Mouse (Mus musculus): ENCODE measurements around the gene Ppp2r3d. TPM values are rescaled to one million over a fixed set of nuclear protein-coding genes. Genes with fewer than 3 reads are reported as not detected.

Gene Ppp2r3d
- polyA plus RNA-seq, 1 experiment = 78.5 TPM

GRCm38 (mm10) chr9:124442533-124442855, 34.2 kb downstream of the Ppp2r3d start:
- no peaks in the 10 kb centered on the region for H3K79me3 ChIP-seq (ENCODE audit: low read depth)
- TF ChIP-seq MYOG (IDR thresholded peaks at IDR 0.05; ENCODE audit: control insufficient read depth, extremely low read depth, insufficient read length) (no peak), MYOD1 (IDR thresholded peaks at IDR 0.05; ENCODE audit: control insufficient read depth, insufficient read length, low read depth) (no peak), CTCF (IDR thresholded peaks at IDR 0.05; ENCODE audit: control insufficient read depth, insufficient read depth, insufficient read length) (no peak), CEBPB (IDR thresholded peaks at IDR 0.05; ENCODE audit: low read depth) (no peak), FOSL1 (IDR thresholded peaks at IDR 0.05; ENCODE audit: insufficient read depth, low read length, poor library complexity, severe bottlenecking) (no peak), USF1 (IDR thresholded peaks at IDR 0.05; ENCODE audit: low read depth) (no peak), MAX (IDR thresholded peaks at IDR 0.05) (no peak)
- peaks cover 8% of the 10 kb centered on the region for H3K36me3 ChIP-seq (ENCODE audit: control insufficient read depth, insufficient read depth)
- no peak overlapping the region for H3K4me3 ChIP-seq (ENCODE audit: insufficient read depth, poor library complexity, severe bottlenecking)
- no peak overlapping the region for H3ac ChIP-seq (ENCODE audit: control insufficient read depth, insufficient read length, low read depth)
- H3K79me2 ChIP-seq (ENCODE audit: control insufficient read depth, insufficient read depth) = no peaks in the 10 kb centered on the region
- no peaks in the 10 kb centered on the region for H3K27me3 ChIP-seq (ENCODE audit: control insufficient read depth, insufficient read depth, insufficient read length)

- Histone ChIP-seq H3ac (ENCODE audit: control insufficient read depth, insufficient read length, low read depth) (no peak overlapping the region), H3K4me3 (ENCODE audit: insufficient read depth, poor library complexity, severe bottlenecking) (no peak overlapping the region), H3K27me3 (ENCODE audit: control insufficient read depth, insufficient read depth, insufficient read length) (no peaks in the 10 kb centered on the region), H3K79me3 (ENCODE audit: low read depth) (no peaks in the 10 kb centered on the region), H3K36me3 (ENCODE audit: control insufficient read depth, insufficient read depth) (peaks cover 8% of the 10 kb centered on the region), H3K79me2 (ENCODE audit: control insufficient read depth, insufficient read depth) (no peaks in the 10 kb centered on the region)
- no peak for TF ChIP-seq CEBPB (IDR thresholded peaks at IDR 0.05; ENCODE audit: low read depth)
- TF ChIP-seq CTCF (IDR thresholded peaks at IDR 0.05; ENCODE audit: control insufficient read depth, insufficient read depth, insufficient read length) = no peak
- TF ChIP-seq MAX (IDR thresholded peaks at IDR 0.05) = no peak
These were observed 34.8 kb downstream of the Ppp2r3d start for GRCm38 (mm10) chr9:124441681-124442532.

- H3K79me2 ChIP-seq (ENCODE audit: control insufficient read depth, insufficient read depth) = no peaks in the 10 kb centered on the region
- no peaks in the 10 kb centered on the region for H3K79me3 ChIP-seq (ENCODE audit: low read depth)
- peaks cover 8% of the 10 kb centered on the region for H3K36me3 ChIP-seq (ENCODE audit: control insufficient read depth, insufficient read depth)
- no peak overlapping the region for H3ac ChIP-seq (ENCODE audit: control insufficient read depth, insufficient read length, low read depth)
- H3K4me3 ChIP-seq (ENCODE audit: insufficient read depth, poor library complexity, severe bottlenecking) = no peak overlapping the region
- H3K27me3 ChIP-seq (ENCODE audit: control insufficient read depth, insufficient read depth, insufficient read length) = no peaks in the 10 kb centered on the region
- TF ChIP-seq FOSL1 (IDR thresholded peaks at IDR 0.05; ENCODE audit: insufficient read depth, low read length, poor library complexity, severe bottlenecking) (no peak), MAX (IDR thresholded peaks at IDR 0.05) (no peak), CEBPB (IDR thresholded peaks at IDR 0.05; ENCODE audit: low read depth) (no peak), MYOD1 (IDR thresholded peaks at IDR 0.05; ENCODE audit: control insufficient read depth, insufficient read length, low read depth) (no peak), USF1 (IDR thresholded peaks at IDR 0.05; ENCODE audit: low read depth) (no peak), CTCF (IDR thresholded peaks at IDR 0.05; ENCODE audit: control insufficient read depth, insufficient read depth, insufficient read length) (no peak), MYOG (IDR thresholded peaks at IDR 0.05; ENCODE audit: control insufficient read depth, extremely low read depth, insufficient read length) (no peak)
These were observed 36.0 kb downstream of the Ppp2r3d start for GRCm38 (mm10) chr9:124440724-124441045.

GRCm38 (mm10) chr9:124439848-124440723, 36.6 kb downstream of the Ppp2r3d start:
- no peak overlapping the region for H3K4me3 ChIP-seq (ENCODE audit: insufficient read depth, poor library complexity, severe bottlenecking)
- H3K79me2 ChIP-seq (ENCODE audit: control insufficient read depth, insufficient read depth) = no peaks in the 10 kb centered on the region
- peaks cover 8% of the 10 kb centered on the region for H3K36me3 ChIP-seq (ENCODE audit: control insufficient read depth, insufficient read depth)
- no peaks in the 10 kb centered on the region for H3K79me3 ChIP-seq (ENCODE audit: low read depth)
- no peaks in the 10 kb centered on the region for H3K27me3 ChIP-seq (ENCODE audit: control insufficient read depth, insufficient read depth, insufficient read length)
- no peak for TF ChIP-seq MYOG (IDR thresholded peaks at IDR 0.05; ENCODE audit: control insufficient read depth, extremely low read depth, insufficient read length)
- TF ChIP-seq MYOD1 (IDR thresholded peaks at IDR 0.05; ENCODE audit: control insufficient read depth, insufficient read length, low read depth) = no peak
- no peak for TF ChIP-seq MAX (IDR thresholded peaks at IDR 0.05)
- TF ChIP-seq USF1 (IDR thresholded peaks at IDR 0.05; ENCODE audit: low read depth) = no peak
- no peak for TF ChIP-seq CTCF (IDR thresholded peaks at IDR 0.05; ENCODE audit: control insufficient read depth, insufficient read depth, insufficient read length)
- no peak for TF ChIP-seq FOSL1 (IDR thresholded peaks at IDR 0.05; ENCODE audit: insufficient read depth, low read length, poor library complexity, severe bottlenecking)
- no peak for TF ChIP-seq CEBPB (IDR thresholded peaks at IDR 0.05; ENCODE audit: low read depth)
- no peak overlapping the region for H3ac ChIP-seq (ENCODE audit: control insufficient read depth, insufficient read length, low read depth)

GRCm38 (mm10) chr9:124439403-124439847, 37.3 kb downstream of the Ppp2r3d start:
- TF ChIP-seq MAX (IDR thresholded peaks at IDR 0.05) = no peak
- no peak for TF ChIP-seq MYOG (IDR thresholded peaks at IDR 0.05; ENCODE audit: control insufficient read depth, extremely low read depth, insufficient read length)
- no peak for TF ChIP-seq MYOD1 (IDR thresholded peaks at IDR 0.05; ENCODE audit: control insufficient read depth, insufficient read length, low read depth)
- TF ChIP-seq CEBPB (IDR thresholded peaks at IDR 0.05; ENCODE audit: low read depth) = no peak
- no peak for TF ChIP-seq CTCF (IDR thresholded peaks at IDR 0.05; ENCODE audit: control insufficient read depth, insufficient read depth, insufficient read length)
- TF ChIP-seq USF1 (IDR thresholded peaks at IDR 0.05; ENCODE audit: low read depth) = no peak
- TF ChIP-seq FOSL1 (IDR thresholded peaks at IDR 0.05; ENCODE audit: insufficient read depth, low read length, poor library complexity, severe bottlenecking) = no peak
- Histone ChIP-seq H3K79me2 (ENCODE audit: control insufficient read depth, insufficient read depth) (no peaks in the 10 kb centered on the region), H3K79me3 (ENCODE audit: low read depth) (no peaks in the 10 kb centered on the region), H3K27me3 (ENCODE audit: control insufficient read depth, insufficient read depth, insufficient read length) (no peaks in the 10 kb centered on the region), H3K4me3 (ENCODE audit: insufficient read depth, poor library complexity, severe bottlenecking) (no peak overlapping the region), H3ac (ENCODE audit: control insufficient read depth, insufficient read length, low read depth) (no peak overlapping the region), H3K36me3 (ENCODE audit: control insufficient read depth, insufficient read depth) (peaks cover 8% of the 10 kb centered on the region)

Measured in C2C12 (cell line).